Mouse (Mus musculus) megakaryocyte, adult 5-6 weeks (primary cell): Measurements from ENCODE around the gene Slc35g2. TPM values are rescaled to one million over a fixed set of nuclear protein-coding genes. Genes with fewer than 3 reads are reported as not detected.
A peak's percentile ranks its signal among the peaks of the same experiment; 100 is the strongest.

ENCODE experiments used
- ATAC-seq: 2 replicates; pipeline ENCODE4 v1.8.0; 2016; ENCODE audit warnings: mild to moderate bottlenecking, inconsistent platforms; ENCODE audit not compliant: poor library complexity, severe bottlenecking
- total RNA-seq, 2 experiments: library from RNA; stranded (forward) in 1 of 2; stranded (reverse) in 1 of 2; fragments of 153-499, 151-499 nt in 1 of 2; fragments of 221-1000, 200-1000 nt in 1 of 2; gene quantifications; 2 replicates each; pipeline versions ENCODE4 v1.2.3 to v1.2.4; 2015 to 2017

Slc35g2 gene
- total RNA-seq (2015), result not detected in 2 replicates
- total RNA-seq (2017), result not detected in 2 replicates

- ATAC-seq, result peak; percentile 62
These were observed at the start of gene Slc35g2 for GRCm38 (mm10) chr9:100570626-100571233. Slc35g2 (minus strand) TSS chr9:100571090.

- no peak for ATAC-seq
These were observed 46.1 kb upstream of the Slc35g2 start for GRCm38 (mm10) chr9:100616947-100617346.

GRCm38 (mm10) chr9:100613501-100614071, 42.7 kb upstream of the Slc35g2 start:
- no peak for ATAC-seq

- ATAC-seq, result no peak
These were observed 35.2 kb upstream of the Slc35g2 start for GRCm38 (mm10) chr9:100605985-100606554.

GRCm38 (mm10) chr9:100605522-100605921, 34.6 kb upstream of the Slc35g2 start:
- no peak for ATAC-seq

- no peak for ATAC-seq
These were observed 32.3 kb upstream of the Slc35g2 start for GRCm38 (mm10) chr9:100603156-100603555.

GRCm38 (mm10) chr9:100602130-100602529, 31.2 kb upstream of the Slc35g2 start:
- no peak for ATAC-seq

GRCm38 (mm10) chr9:100599761-100600328, 29.0 kb upstream of the Slc35g2 start:
- no peak for ATAC-seq

- no peak for ATAC-seq
These were observed 26.7 kb upstream of the Slc35g2 start, which contains the start of gene Stag1 for GRCm38 (mm10) chr9:100597546-100597945. Stag1 (plus strand) TSS chr9:100597798.

GRCm38 (mm10) chr9:100596317-100596716, 25.4 kb upstream of the Slc35g2 start:
- ATAC-seq, result no peak

GRCm38 (mm10) chr9:100590462-100590861, 19.6 kb upstream of the Slc35g2 start:
- ATAC-seq, result no peak

- no peak for ATAC-seq
These were observed 13.1 kb upstream of the Slc35g2 start for GRCm38 (mm10) chr9:100584031-100584430.

GRCm38 (mm10) chr9:100582883-100583575, 12.1 kb upstream of the Slc35g2 start:
- no peak for ATAC-seq

GRCm38 (mm10) chr9:100581543-100582492, 10.9 kb upstream of the Slc35g2 start:
- ATAC-seq, result no peak

- no peak for ATAC-seq
These were observed 9.4 kb upstream of the Slc35g2 start for GRCm38 (mm10) chr9:100580196-100580740.

GRCm38 (mm10) chr9:100573942-100574341, 3.1 kb upstream of the Slc35g2 start:
- no peak for ATAC-seq

- no peak for ATAC-seq
These were observed 2.4 kb upstream of the Slc35g2 start for GRCm38 (mm10) chr9:100573300-100573699.

- no peak for ATAC-seq
These were observed 621 bp upstream of the Slc35g2 start for GRCm38 (mm10) chr9:100571511-100571910.

- ATAC-seq, result peak; percentile 68
These were observed 878 bp downstream of the Slc35g2 start for GRCm38 (mm10) chr9:100569798-100570625.
